Mouse (Mus musculus) olfactory bulb, adult 2 months (tissue): Measurements from ENCODE around the gene Ampd1. TPM values are rescaled to one million over a fixed set of nuclear protein-coding genes. Genes with fewer than 3 reads are reported as not detected.
"Not testable (repeated sequence)": the region's sequence is repeated elsewhere in the genome, so short reads cannot be mapped to it uniquely, and the experiment has no call there.

Experiments
- H3K27ac ChIP-seq: fragments of 200-500 bp; 2 replicates; pipeline ENCODE4 v1.5.1; 2012; ENCODE audit warnings: low read depth, low read length; ENCODE audit not compliant: insufficient read depth
- H3K4me1 ChIP-seq: fragments of 200-500 bp; 2 replicates; pipeline ENCODE4 v1.6.1; 2012; ENCODE audit warnings: low read length; ENCODE audit not compliant: control insufficient read depth, insufficient read depth
- H3K4me3 ChIP-seq: fragments of 200-500 bp; 2 replicates; pipeline ENCODE4 v1.5.1; 2012; ENCODE audit warnings: mild to moderate bottlenecking, low read depth, low read length, moderate library complexity; ENCODE audit not compliant: insufficient read depth
- CTCF ChIP-seq: fragments of 200-500 bp; IDR thresholded peaks from 2 replicates; pipeline ENCODE4 v1.5.1; 2012; ENCODE audit warnings: low read depth, mild to moderate bottlenecking, low read length, moderate library complexity; ENCODE audit not compliant: insufficient read depth
- POLR2A ChIP-seq: fragments of 200-500 bp; IDR thresholded peaks from 2 replicates; pipeline ENCODE4 v1.6.1; 2012; ENCODE audit warnings: mild to moderate bottlenecking, low read depth, low read length, moderate library complexity; ENCODE audit not compliant: insufficient read depth
- WGBS: fragments of 180-500 bp; shearing (Covaris S2); methylation state at CpG from one replicate; pipeline ENCODE4 v1.1.7; 2018; 5-methylcytosine and 5-hydroxymethylcytosine counted together
- polyA plus RNA-seq: library from polyadenylated mRNA; stranded (reverse); fragments of >200 nt; gene quantifications from 2 replicates; pipeline ENCODE4 v1.2.4, GENCODE M21; 2012; ENCODE audit warnings: low replicate concordance; ENCODE audit not compliant: missing spikeins, insufficient read depth, insufficient read length

Gene Ampd1
- polyA plus RNA-seq, 1 experiment, result not detected

DNA sequence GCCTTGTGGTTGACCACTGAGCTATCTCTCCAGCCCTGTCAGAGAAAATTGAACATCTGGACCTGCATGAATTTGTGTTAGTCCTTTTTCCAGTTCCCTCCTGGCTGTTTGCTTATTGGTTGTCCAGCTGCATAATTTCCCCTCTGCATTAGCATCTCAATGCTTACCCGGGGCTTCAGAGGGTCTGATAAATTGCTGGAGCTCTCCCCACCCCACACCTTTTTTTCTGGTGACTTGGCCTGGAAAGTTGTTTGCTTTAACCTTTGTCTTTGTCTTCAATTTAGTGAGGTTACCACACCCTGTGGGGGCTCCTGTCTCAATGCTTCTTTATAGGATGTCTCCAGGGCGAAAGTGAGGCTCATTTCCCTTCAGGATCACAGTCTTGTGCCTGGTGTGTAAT lies 53.4 kb downstream of the Ampd1 start:
- WGBS, result 70% methylated on average over 2 of the region's 2 CpGs
- TF ChIP-seq POLR2A (no peak), CTCF (no peak)
- H3K27ac ChIP-seq, result no peak overlapping the region

DNA sequence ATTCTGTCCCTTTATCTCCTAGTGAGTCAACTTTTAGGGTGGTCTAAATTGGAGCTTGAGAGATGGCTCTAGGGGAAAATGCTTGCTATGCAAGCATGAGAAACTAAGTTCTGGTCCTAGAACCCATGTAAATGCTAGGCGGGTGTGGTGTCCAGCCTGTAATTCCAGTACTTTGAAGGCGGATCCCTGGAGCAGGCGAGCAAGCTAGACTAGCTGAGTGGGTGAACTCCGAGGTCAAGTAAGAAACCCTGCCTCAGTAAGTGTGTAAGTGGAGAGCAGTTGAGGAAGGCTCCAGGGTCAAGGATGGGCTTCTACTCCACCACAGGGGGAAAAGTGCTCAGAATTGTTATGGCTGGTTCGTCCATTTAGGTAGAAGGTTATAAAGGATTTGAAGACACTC lies 53.9 kb downstream of the Ampd1 start:
- Histone ChIP-seq H3K27ac (no peak overlapping the region), H3K4me1 (no peaks in the 10 kb centered on the region; the same call in 1 of the 2 replicates), H3K4me3 (no peak overlapping the region)
- TF ChIP-seq CTCF (no peak), POLR2A (no peak)
- WGBS, result 90% methylated on average over 5 of the region's 5 CpGs

More for the DNA sequence above, 53.4 kb downstream of the Ampd1 start:
- H3K4me3 ChIP-seq, result no peak overlapping the region
- H3K4me1 ChIP-seq, result no peaks in the 10 kb centered on the region; the same call in 1 of the 2 replicates

DNA sequence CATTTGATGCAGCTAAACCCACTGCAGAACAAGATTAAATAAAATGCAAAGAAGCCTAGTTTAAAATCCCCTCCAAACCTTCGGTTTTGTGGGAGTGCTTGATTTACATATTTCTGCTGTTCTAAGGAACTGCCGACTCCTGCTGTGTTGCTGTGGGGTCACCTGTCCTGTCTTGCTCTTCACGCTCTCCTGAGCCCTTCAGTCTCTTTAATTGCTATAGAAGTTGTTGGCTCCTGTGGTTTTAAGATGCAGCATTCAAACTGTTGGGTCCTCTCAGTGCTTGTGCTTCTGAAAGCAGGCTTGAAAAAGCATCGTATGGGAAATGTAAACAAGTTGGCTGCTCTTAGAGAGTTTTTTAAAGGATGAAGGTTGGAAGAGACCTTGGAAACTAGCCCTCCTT lies 54.4 kb downstream of the Ampd1 start:
- no peak for TF ChIP-seq POLR2A
- no peak for TF ChIP-seq CTCF
- H3K27ac ChIP-seq, result no peak overlapping the region
- 72% methylated on average over 4 of the region's 4 CpGs for WGBS

DNA sequence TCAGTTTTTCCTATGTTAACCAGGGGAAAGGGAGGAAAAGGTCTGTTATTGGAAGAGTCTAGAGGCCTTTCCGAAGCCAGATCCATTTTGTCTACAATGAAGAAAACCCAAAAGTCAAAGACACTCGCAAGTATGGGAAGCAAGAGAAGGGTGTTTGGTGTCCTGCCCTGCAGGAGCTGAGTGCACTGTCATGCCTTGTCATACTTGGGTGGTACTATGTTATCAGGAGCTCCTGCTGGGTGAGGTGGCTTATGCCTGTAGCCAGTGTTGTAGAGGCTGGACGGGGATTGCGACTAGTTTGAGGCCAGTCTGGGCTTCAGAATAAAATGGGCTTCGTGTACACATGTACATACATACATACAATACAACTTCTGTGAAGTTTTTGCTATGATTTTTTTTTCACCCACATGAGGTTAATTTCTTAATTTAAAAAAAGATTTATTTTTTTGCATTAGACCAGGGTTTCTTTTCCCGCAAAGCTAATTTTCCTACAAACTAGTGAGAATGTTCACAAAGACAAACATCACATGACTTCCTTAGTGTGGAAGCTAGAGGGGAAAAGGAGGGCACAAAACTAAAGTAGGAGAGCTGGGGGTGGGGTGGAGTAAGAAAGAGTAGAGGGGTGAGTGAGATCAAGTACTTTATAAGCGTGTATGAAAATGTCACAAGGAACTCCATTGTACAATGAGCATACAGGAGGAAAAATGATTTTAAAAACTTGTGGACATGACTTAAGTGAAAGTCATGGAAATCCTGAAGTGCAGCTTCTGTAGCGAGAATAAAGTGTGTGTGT lies 55.7 kb downstream of the Ampd1 start:
- TF ChIP-seq CTCF, result no peak
- TF ChIP-seq POLR2A, result no peak
- Histone ChIP-seq H3K4me3 (no peak overlapping the region), H3K4me1 (no peaks in the 10 kb centered on the region; the same call in 1 of the 2 replicates), H3K27ac (no peak overlapping the region)
- whole genome bisulfite sequencing, result 85% methylated on average over 8 of the region's 8 CpGs

More for the DNA sequence above, 54.4 kb downstream of the Ampd1 start:
- no peak overlapping the region for H3K4me3 ChIP-seq
- H3K4me1 ChIP-seq, result no peaks in the 10 kb centered on the region; the same call in 1 of the 2 replicates

DNA sequence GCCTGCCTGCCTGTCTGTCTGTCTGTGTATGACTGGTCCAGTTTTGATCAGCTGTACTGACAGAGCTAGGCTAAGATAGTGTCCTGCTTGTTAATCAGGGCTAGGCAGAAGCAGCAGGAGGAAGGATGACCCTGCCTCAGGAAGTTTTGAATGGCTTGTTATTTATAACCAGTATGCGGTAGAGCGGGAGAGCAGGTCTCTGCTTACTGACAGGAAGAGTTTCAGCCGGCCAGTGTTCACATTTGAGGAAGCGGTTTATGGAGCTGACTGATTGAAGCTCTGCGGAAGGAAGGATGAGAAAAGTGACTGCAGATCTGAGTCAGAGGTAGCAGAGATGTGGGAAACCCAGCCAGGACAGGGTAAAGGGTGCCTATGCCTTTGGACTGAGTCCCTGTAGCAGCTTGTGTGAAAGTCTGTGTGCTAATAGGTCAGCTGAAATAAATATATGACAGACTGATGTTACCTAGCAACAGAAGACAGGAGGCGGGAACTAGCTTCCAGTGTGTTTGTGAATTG lies 56.5 kb downstream of the Ampd1 start:
- TF ChIP-seq CTCF (no peak), POLR2A (no peak)
- 54% methylated on average over 6 of the region's 6 CpGs for WGBS
- Histone ChIP-seq H3K4me1 (no peaks in the 10 kb centered on the region; the same call in 1 of the 2 replicates), H3K27ac (no peak overlapping the region), H3K4me3 (no peak overlapping the region)

DNA sequence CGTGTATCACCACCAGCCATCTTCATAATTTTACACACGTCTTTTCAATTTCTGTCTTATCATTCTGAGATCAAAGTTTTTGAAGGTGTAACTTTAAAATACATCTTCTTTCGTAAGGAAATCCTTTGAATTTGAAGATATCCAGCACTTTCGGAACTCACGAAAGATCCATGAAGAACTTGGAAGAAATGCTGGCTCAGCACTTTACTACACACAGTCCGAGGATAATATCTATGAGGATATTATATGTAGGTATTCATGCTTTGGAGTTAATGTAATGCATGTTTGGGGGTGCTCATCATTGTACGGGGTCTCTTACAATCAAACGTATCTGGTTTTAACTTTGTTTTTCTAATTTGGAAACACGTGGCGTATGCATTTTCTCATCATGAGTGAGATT lies 59.3 kb downstream of the Ampd1 start:
- 96% methylated on average over 10 of the region's 10 CpGs for WGBS
- H3K4me1 ChIP-seq, result no peaks in the 10 kb centered on the region; the same call in 1 of the 2 replicates
- no peak for TF ChIP-seq POLR2A
- TF ChIP-seq CTCF, result no peak
- H3K27ac ChIP-seq, result no peak overlapping the region
- H3K4me3 ChIP-seq, result no peak overlapping the region

DNA sequence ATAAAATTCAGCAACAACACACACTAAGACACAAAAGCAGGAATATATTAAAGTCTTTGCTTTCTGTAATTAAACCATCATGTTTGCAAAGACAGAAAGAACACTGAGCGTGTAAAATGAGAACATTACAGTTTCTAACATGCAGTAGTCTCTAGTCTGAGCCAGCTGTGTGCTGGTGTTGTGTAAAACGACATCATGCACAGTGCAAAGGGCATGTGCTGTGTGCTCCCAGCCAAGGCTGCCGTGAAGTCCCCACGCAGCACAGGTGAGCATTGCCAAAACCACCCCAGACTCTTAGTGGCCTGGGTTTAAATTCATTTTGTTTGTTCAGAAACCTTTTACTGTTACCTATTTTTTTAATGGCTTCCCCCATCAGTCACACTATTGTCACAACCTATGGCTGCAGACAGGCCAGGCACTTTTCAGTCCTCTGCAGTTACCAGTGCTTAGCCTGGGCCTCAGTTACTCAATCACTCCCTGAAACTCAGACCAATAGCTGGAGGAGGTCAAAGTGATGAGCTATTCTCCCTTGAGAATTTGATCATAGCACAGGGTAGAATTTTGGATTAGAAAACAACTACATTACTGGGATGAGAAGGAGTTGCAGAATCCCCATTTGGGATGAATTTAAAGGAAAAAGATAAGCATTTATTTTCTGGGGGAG lies 62.7 kb downstream of the Ampd1 start:
- 82% methylated on average over 4 of the region's 4 CpGs for WGBS
- no peak overlapping the region for H3K4me3 ChIP-seq
- no peaks in the 10 kb centered on the region for H3K4me1 ChIP-seq
- no peak overlapping the region for H3K27ac ChIP-seq
- TF ChIP-seq CTCF, result no peak
- no peak for TF ChIP-seq POLR2A

DNA sequence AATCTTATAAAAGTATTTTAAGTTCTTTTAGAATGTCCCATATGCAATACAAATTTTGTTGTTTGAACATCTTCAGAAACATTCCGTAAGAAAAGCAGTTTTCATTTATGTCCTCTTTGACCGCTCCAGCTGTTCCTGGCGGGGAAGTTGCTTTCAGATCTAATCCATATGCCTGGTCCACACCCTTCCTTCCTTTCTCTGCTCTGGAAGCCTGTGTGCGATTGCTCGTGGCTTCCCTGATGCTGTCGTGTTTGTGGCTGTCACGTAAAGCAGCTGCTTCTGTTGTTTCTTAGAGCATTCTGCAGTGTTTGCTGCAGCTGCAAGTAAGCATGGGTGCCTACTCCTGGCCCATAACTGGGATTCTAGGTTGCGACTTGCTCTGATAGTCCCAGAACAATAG lies 65.2 kb downstream of the Ampd1 start:
- no peaks in the 10 kb centered on the region for H3K4me1 ChIP-seq
- H3K4me3 ChIP-seq, result no peak overlapping the region
- 59% methylated on average over 8 of the region's 8 CpGs for WGBS
- TF ChIP-seq POLR2A, result no peak
- TF ChIP-seq CTCF, result no peak
- H3K27ac ChIP-seq, result no peak overlapping the region

DNA sequence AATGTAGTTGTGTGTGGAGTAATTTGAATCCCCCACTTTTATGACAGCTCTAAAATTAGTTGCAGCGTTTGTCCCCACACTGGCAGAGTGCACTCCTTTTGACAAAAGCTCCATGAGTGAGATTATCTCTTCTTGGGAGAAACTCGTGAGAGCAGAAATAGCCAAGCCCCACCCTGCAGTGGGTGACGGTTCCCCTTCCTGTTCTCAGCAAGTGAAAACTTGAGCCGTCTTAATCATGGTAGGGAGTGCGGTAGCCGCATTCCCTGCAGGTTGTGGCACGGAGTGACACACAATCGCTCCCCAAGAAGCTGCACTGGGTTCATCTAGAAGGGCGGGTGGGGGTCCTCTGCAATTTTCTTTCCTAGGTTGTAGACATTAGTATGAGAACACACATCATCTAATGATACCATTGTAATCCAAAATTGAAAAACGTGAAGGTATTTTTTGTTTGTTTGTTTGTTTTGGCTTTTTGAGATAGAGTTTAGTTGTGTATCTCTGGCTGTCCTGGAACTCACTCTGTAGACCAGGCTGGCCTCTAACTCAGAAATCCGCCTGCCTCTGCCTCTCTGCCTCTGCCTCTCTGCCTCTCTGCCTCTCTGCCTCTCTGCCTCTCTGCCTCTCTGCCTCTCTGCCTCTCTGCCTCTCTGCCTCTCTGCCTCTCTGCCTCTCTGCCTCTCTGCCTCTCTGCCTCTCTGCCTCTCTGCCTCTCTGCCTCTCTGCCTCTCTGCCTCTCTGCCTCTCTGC lies 66.5 kb downstream of the Ampd1 start:
- H3K4me3 ChIP-seq, H3K27ac ChIP-seq: not testable (repeated sequence)
- 62% methylated on average over 11 of the region's 11 CpGs for WGBS

More for the DNA sequence above, 66.5 kb downstream of the Ampd1 start:
- not testable (repeated sequence) for H3K4me1 ChIP-seq
